Comparison of ENCODE assay signal across 8 mouse cellular contexts in the genomic region with DNA sequence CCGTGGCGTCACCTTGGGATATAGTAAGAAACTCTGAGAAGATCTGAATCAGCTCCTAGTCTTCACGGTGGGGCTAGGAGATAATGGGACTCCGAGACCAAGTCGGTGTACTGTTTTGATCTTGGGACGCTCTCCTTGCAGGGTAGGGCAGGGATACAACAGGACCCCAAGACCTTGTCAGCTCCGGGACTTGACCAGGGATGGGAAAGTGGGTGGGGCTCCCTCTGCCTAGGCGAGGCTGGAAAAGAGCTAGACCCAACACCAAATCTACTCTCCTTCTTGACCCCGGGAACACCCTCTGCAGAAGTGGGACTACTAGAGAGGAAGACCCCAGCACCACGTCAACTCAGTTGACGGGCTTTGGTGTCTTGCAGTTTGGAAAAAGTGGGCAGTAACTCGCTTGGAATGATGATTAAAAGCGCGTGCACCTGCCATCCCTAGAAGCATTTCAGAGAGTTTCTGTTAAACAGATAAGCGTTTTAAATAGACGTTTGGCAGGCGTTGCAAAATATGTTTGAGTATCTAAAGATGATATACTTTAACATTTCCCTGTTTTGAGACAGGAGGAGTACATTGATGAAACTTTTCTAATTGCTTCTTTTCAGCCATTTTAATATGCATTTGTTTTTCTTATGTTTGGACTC. TPM values are rescaled to one million over a fixed set of nuclear protein-coding genes. Genes with fewer than 3 reads are reported as not detected.
DNase-seq lines count a peak whose midpoint lies in the region; ATAC-seq and TF ChIP-seq lines count a peak whose summit lies in the region.

No protein-coding gene starts in this region.

- WGBS in cerebellum, adult 2 months, result under 1% methylated on average over 17 of the region's 17 CpGs
- 2% methylated on average over 17 of the region's 17 CpGs for WGBS in forebrain, embryonic 11.5 days
- 3% methylated on average over 17 of the region's 17 CpGs for WGBS in midbrain, embryonic 16.5 days

- peaks cover 6% of the 10 kb centered on the region; the same call in 1 of the 2 replicates for H3K36me3 ChIP-seq in forebrain, embryonic 11.5 days (ENCODE audit: control insufficient read depth, insufficient read depth, low read length)
- H3K36me3 ChIP-seq in midbrain, embryonic 16.5 days (ENCODE audit: control insufficient read depth, insufficient read depth, low read length), result no peaks in the 10 kb centered on the region

- H3K9me3 ChIP-seq in forebrain, embryonic 11.5 days (ENCODE audit: control insufficient read depth, low read length), result no peaks in the 10 kb centered on the region
- H3K9me3 ChIP-seq in midbrain, embryonic 16.5 days (replicated peaks; ENCODE audit: control insufficient read depth, low read length, poor library complexity, severe bottlenecking), result no peaks in the 10 kb centered on the region

- peak; percentile 58 for ATAC-seq in forebrain, embryonic 11.5 days (replicated peaks; ENCODE audit: low FRiP score)
- peak; percentile 56 for ATAC-seq in midbrain, embryonic 16.5 days

- no peak overlapping the region for H3K27ac ChIP-seq in cerebellum, adult 2 months (ENCODE audit: insufficient read depth, low read length)
- no peak overlapping the region; the same call in 1 of the 2 replicates for H3K27ac ChIP-seq in forebrain, embryonic 11.5 days (ENCODE audit: low read depth, low read length)
- no peak overlapping the region for H3K27ac ChIP-seq in midbrain, embryonic 16.5 days (ENCODE audit: low read length)

- H3K4me3 ChIP-seq in cerebellum, adult 2 months (replicated peaks; ENCODE audit: insufficient read depth, low read depth, low read length), result peak overlapping the region; percentile 55
- H3K4me3 ChIP-seq in forebrain, embryonic 11.5 days (ENCODE audit: low read depth, low read length), result peak overlapping the region; percentile 85
- H3K4me3 ChIP-seq in midbrain, embryonic 16.5 days (ENCODE audit: low read depth, low read length), result peak overlapping the region; percentile 82

- TF ChIP-seq POLR2A in cerebellum, adult 2 months (IDR thresholded peaks at IDR 0.05; ENCODE audit: borderline replicate concordance, insufficient read depth, low read length), result no peak

- H3K9ac ChIP-seq in forebrain, embryonic 11.5 days (ENCODE audit: low read length), result peak overlapping the region; percentile 74
- H3K9ac ChIP-seq in midbrain, embryonic 16.5 days (ENCODE audit: low read depth, low read length), result peak overlapping the region; percentile 58; the same call in 1 of the 2 replicates

- no peak for TF ChIP-seq CTCF in cerebellum, adult 2 months (IDR thresholded peaks at IDR 0.05; ENCODE audit: borderline replicate concordance, insufficient read depth, low read depth, low read length)

- H3K4me1 ChIP-seq in cerebellum, adult 2 months (ENCODE audit: control insufficient read depth, insufficient read depth, low read length), result 0 out of 2 replicates have a peak, but pooled peaks cover 3% of the 10 kb centered on the region
- H3K4me1 ChIP-seq in forebrain, embryonic 11.5 days (replicated peaks; ENCODE audit: control insufficient read depth, insufficient read depth, low read length), result peaks cover 5% of the 10 kb centered on the region; the same call in 1 of the 2 replicates
- H3K4me1 ChIP-seq in midbrain, embryonic 16.5 days (ENCODE audit: control insufficient read depth, insufficient read depth, low read length), result peaks cover 10% of the 10 kb centered on the region

- H3K27me3 ChIP-seq in cerebellum, adult 2 months (ENCODE audit: control insufficient read depth, insufficient read depth, low read length), result no peaks in the 10 kb centered on the region
- no peaks in the 10 kb centered on the region for H3K27me3 ChIP-seq in forebrain, embryonic 11.5 days (ENCODE audit: control insufficient read depth, insufficient read depth, low read length)
- no peaks in the 10 kb centered on the region for H3K27me3 ChIP-seq in midbrain, embryonic 16.5 days (ENCODE audit: control insufficient read depth, insufficient read depth, low read depth, low read length)

- H3K4me2 ChIP-seq in forebrain, embryonic 11.5 days (ENCODE audit: low read depth, low read length, severe bottlenecking), result peak overlapping the region; percentile 51
- H3K4me2 ChIP-seq in midbrain, embryonic 16.5 days (ENCODE audit: low read length), result peak overlapping the region; percentile 100

- no peak for DNase-seq in cerebellum, adult 2 months
- DNase-seq in cerebellum, adult 8-10 months, result no peak
- peak; percentile 34 for DNase-seq in Muller cell, postnatal 12 days (ENCODE audit: inconsistent ontology term)
- DNase-seq in forebrain, embryonic 11.5 days (ENCODE audit: low spot score), result peak; percentile 61
- DNase-seq in kidney, postnatal 14 days, result peak; percentile 6
- no peak for DNase-seq in ovary, adult 18-20 months (ENCODE audit: low spot score)
- no peak for DNase-seq in cerebellum, adult 9-11 months

RNA-seq across cellular contexts. Expression of a gene that starts 0.8 kb away (rescaled TPM):
- 0.07 and 0.32 TPM in 2 replicates for polyA plus RNA-seq in cerebellum, adult 2 months (2012; rRNA removed)
- 33.1 and 34.3 TPM in 2 replicates for polyA plus RNA-seq in forebrain, embryonic 11.5 days (2014; fragmentation: Nextera tagmentation; extraction: Ambion mirVana)
- polyA plus RNA-seq in midbrain, embryonic 16.5 days (2015; fragmentation: Nextera tagmentation; extraction: Ambion mirVana), result 1.4 and 2.4 TPM in 2 replicates

RNA-seq across cellular contexts. Expression of a gene that starts 33.3 kb away (rescaled TPM):
- 7.4 and 7.7 TPM in 2 replicates for polyA plus RNA-seq in cerebellum, adult 2 months (2012; rRNA removed)
- polyA plus RNA-seq in forebrain, embryonic 11.5 days (2014; fragmentation: Nextera tagmentation; extraction: Ambion mirVana), result 18.3 and 21.0 TPM in 2 replicates
- polyA plus RNA-seq in midbrain, embryonic 16.5 days (2015; fragmentation: Nextera tagmentation; extraction: Ambion mirVana), result 20.9 and 24.6 TPM in 2 replicates

RNA-seq across cellular contexts. Expression of a gene that starts 46.2 kb away (rescaled TPM):
- not detected in 2 replicates for polyA plus RNA-seq in cerebellum, adult 2 months (2012; rRNA removed)
- not detected in 2 replicates for polyA plus RNA-seq in forebrain, embryonic 11.5 days (2014; fragmentation: Nextera tagmentation; extraction: Ambion mirVana)
- polyA plus RNA-seq in midbrain, embryonic 16.5 days (2015; fragmentation: Nextera tagmentation; extraction: Ambion mirVana), result not detected in 2 replicates

Comparison
In these comparisons a context has a peak if more than half of its experiments do, and no peak if none do; other contexts are left out.
1. DNase-seq: peak in Muller cell, postnatal 12 days (single experiment), forebrain, embryonic 11.5 days (single experiment) and kidney, postnatal 14 days (single experiment); none in cerebellum, adult 2 months (0 of 2), cerebellum, adult 8-10 months (single experiment), ovary, adult 18-20 months (single experiment) and cerebellum, adult 9-11 months (single experiment).
2. Peak in every context shown above with its lines, with median percentiles within 50 percentile points of each other: H3K4me3 ChIP-seq.